Mouse (Mus musculus): ENCODE measurements around the gene Slc2a12.

Slc2a12 gene

GRCm38 (mm10) chr10:22730992-22731271 is 86.1 kb downstream of the Slc2a12 start:
- no peak for DNase-seq

- DNase-seq = peak; percentile 94
Observed at GRCm38 (mm10) chr10:22731272-22732093, 86.7 kb downstream of the Slc2a12 start, which contains the start of gene Tbpl1. Gene Tbpl1, minus strand, starts transcription at chr10:22731938.

- DNase-seq = no peak
Observed at GRCm38 (mm10) chr10:22732181-22732580, 87.4 kb downstream of the Slc2a12 start.

- no peak for DNase-seq
Observed at GRCm38 (mm10) chr10:22745922-22746321, 101.1 kb downstream of the Slc2a12 start.

GRCm38 (mm10) chr10:22746334-22747322 is 101.8 kb downstream of the Slc2a12 start:
- no peak for DNase-seq

GRCm38 (mm10) chr10:22751175-22751682 is 106.4 kb downstream of the Slc2a12 start:
- DNase-seq = no peak
